In the genomic region with DNA sequence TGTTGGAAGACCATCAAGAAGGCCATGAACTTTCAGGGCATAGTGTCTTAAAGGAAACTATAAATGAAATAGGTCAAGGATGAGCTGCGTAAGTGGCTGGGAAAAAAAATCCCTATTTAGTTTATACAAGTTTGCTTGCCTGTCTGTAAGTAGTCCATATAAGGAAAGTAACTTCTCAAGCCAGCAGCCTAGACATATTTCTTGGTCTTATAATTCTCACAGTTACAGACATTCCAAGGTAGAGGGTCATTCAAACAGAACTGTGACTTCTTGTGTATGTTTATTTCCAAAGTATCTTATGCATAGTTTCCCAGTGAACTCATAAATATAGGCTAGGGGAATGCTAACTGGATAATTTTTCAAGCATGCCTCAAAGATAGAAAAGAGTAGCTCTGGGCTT, we compare ENCODE assay signal across 25 mouse cellular contexts.
DNase-seq lines count a peak whose midpoint lies in the region; ATAC-seq and TF ChIP-seq lines count a peak whose summit lies in the region.
"Had no signal": no experiment of that assay in that cellular context is flagged by ENCODE, and none has a peak within 500 bp of the region (broad histone marks: within the 10 kb centered on the region; RNA-seq: fewer than 3 reads in every experiment).

No protein-coding gene starts in this region.

- H3K9ac ChIP-seq in lung, embryonic 14.5 days = no peak overlapping the region
- H3K9ac ChIP-seq in stomach, embryonic 14.5 days (replicated peaks; ENCODE audit: low read depth, low read length) = no peak overlapping the region
- no peak overlapping the region for H3K9ac ChIP-seq in stomach, postnatal 0 days (ENCODE audit: low read length)
- H3K9ac ChIP-seq: embryonic facial prominence, embryonic 15.5 days; hindbrain, embryonic 12.5 days had no signal

- no peaks in the 10 kb centered on the region for H3K4me1 ChIP-seq in lung, embryonic 14.5 days (ENCODE audit: insufficient read depth)
- no peaks in the 10 kb centered on the region for H3K4me1 ChIP-seq in stomach, embryonic 14.5 days (ENCODE audit: control insufficient read depth, insufficient read depth, low read length)
- no peaks in the 10 kb centered on the region for H3K4me1 ChIP-seq in stomach, postnatal 0 days (replicated peaks; ENCODE audit: control insufficient read depth, insufficient read depth)
- H3K4me1 ChIP-seq in embryonic fibroblast, embryonic 13.5 days (ENCODE audit: control insufficient read depth, insufficient read depth, low read length) = peaks cover 2% of the 10 kb centered on the region; the same call in 1 of the 2 replicates
- H3K4me1 ChIP-seq: embryonic facial prominence, embryonic 15.5 days; heart, embryonic 10.5 days; hindbrain, embryonic 12.5 days had no signal

- H3K4me2 ChIP-seq in lung, embryonic 14.5 days = no peak overlapping the region
- no peak overlapping the region for H3K4me2 ChIP-seq in stomach, embryonic 14.5 days (replicated peaks; ENCODE audit: low read depth, low read length)
- H3K4me2 ChIP-seq in stomach, postnatal 0 days (replicated peaks; ENCODE audit: low read depth) = no peak overlapping the region
- H3K4me2 ChIP-seq: embryonic facial prominence, embryonic 15.5 days; hindbrain, embryonic 12.5 days had no signal

- peak; percentile 66 for DNase-seq in lung, embryonic 14.5 days
- no peak for DNase-seq in lung, postnatal 4 days
- no peak for DNase-seq in stomach, postnatal 0 days (ENCODE audit: low spot score)
- DNase-seq in spleen, postnatal 10 days (ENCODE audit: low spot score in 2 of 2) = no peak
- no peak for DNase-seq in layer of hippocampus, adult 18-20 months (ENCODE audit: low spot score in 2 of 2)
- DNase-seq: adrenal gland, postnatal 14 days; B cell, adult 2 months; cerebellum, adult 11-12 months; cerebellum, adult 9-10 months; cerebellum, postnatal 36 days; gastrocnemius, postnatal 10 days; heart, adult 18-20 months; heart, postnatal 10 days; heart, postnatal 4 days had no signal

- no peaks in the 10 kb centered on the region for H3K27me3 ChIP-seq in lung, embryonic 14.5 days (ENCODE audit: insufficient read depth, low read length)
- no peaks in the 10 kb centered on the region for H3K27me3 ChIP-seq in stomach, embryonic 14.5 days (ENCODE audit: control insufficient read depth, insufficient read depth, low read length)
- no peaks in the 10 kb centered on the region for H3K27me3 ChIP-seq in stomach, postnatal 0 days (ENCODE audit: control insufficient read depth, insufficient read depth, low read length)
- H3K27me3 ChIP-seq: embryonic facial prominence, embryonic 15.5 days; hindbrain, embryonic 12.5 days; Patski had no signal

- H3K4me3 ChIP-seq in lung, embryonic 14.5 days (ENCODE audit: low read depth, low read length) = no peak overlapping the region
- no peak overlapping the region for H3K4me3 ChIP-seq in stomach, embryonic 14.5 days (ENCODE audit: low read depth, low read length)
- no peak overlapping the region for H3K4me3 ChIP-seq in stomach, postnatal 0 days (ENCODE audit: low read depth, low read length)
- no peak overlapping the region for H3K4me3 ChIP-seq in embryonic fibroblast, embryonic 13.5 days (ENCODE audit: insufficient read depth, low read length)
- H3K4me3 ChIP-seq: embryonic facial prominence, embryonic 15.5 days; heart, embryonic 10.5 days; hindbrain, embryonic 12.5 days had no signal

- no peak for TF ChIP-seq CTCF in lung, embryonic 14.5 days (IDR thresholded peaks at IDR 0.05; ENCODE audit: low read depth)
- no peak for TF ChIP-seq CTCF in stomach, postnatal 0 days (IDR thresholded peaks at IDR 0.05; ENCODE audit: low read depth)
- no peak for TF ChIP-seq CTCF in embryonic fibroblast, embryonic 13.5 days (IDR thresholded peaks at IDR 0.05; ENCODE audit: borderline replicate concordance, insufficient read depth, low read length)

- no peaks in the 10 kb centered on the region for H3K9me3 ChIP-seq in lung, embryonic 14.5 days (ENCODE audit: low read depth, low read length)
- H3K9me3 ChIP-seq in stomach, embryonic 14.5 days (ENCODE audit: control insufficient read depth, low read depth, low read length) = no peaks in the 10 kb centered on the region
- no peaks in the 10 kb centered on the region for H3K9me3 ChIP-seq in stomach, postnatal 0 days (ENCODE audit: control insufficient read depth, low read length)
- H3K9me3 ChIP-seq: embryonic facial prominence, embryonic 15.5 days; G1E; heart, embryonic 10.5 days; hindbrain, embryonic 12.5 days had no signal

- 49% methylated on average over 1 of the region's 1 CpGs for WGBS in lung, embryonic 14.5 days
- WGBS in stomach, embryonic 14.5 days = 27% methylated on average over 1 of the region's 1 CpGs
- 51% methylated on average over 1 of the region's 1 CpGs for WGBS in stomach, postnatal 0 days

- H3K27ac ChIP-seq in lung, embryonic 14.5 days (ENCODE audit: low read depth) = peak overlapping the region; percentile 61; the same call in 1 of the 2 replicates
- peak overlapping the region; percentile 30; the same call in 1 of the 2 replicates for H3K27ac ChIP-seq in stomach, embryonic 14.5 days (ENCODE audit: low read length)
- no peak overlapping the region for H3K27ac ChIP-seq in stomach, postnatal 0 days (replicated peaks)
- H3K27ac ChIP-seq in embryonic fibroblast, embryonic 13.5 days (ENCODE audit: insufficient read depth, low read length) = peak overlapping the region; percentile 98
- H3K27ac ChIP-seq: embryonic facial prominence, embryonic 15.5 days; heart, embryonic 10.5 days; hindbrain, embryonic 12.5 days had no signal

- TF ChIP-seq POLR2A in embryonic fibroblast, embryonic 13.5 days (IDR thresholded peaks at IDR 0.05; ENCODE audit: low read depth, low read length) = no peak

- H3K36me3 ChIP-seq in lung, embryonic 14.5 days (ENCODE audit: insufficient read depth) = no peaks in the 10 kb centered on the region
- H3K36me3 ChIP-seq in stomach, embryonic 14.5 days (ENCODE audit: control insufficient read depth, insufficient read depth, low read length) = no peaks in the 10 kb centered on the region
- H3K36me3 ChIP-seq in stomach, postnatal 0 days (ENCODE audit: control insufficient read depth, insufficient read depth, low read length) = no peaks in the 10 kb centered on the region
- H3K36me3 ChIP-seq: embryonic facial prominence, embryonic 15.5 days; G1E; heart, embryonic 10.5 days; hindbrain, embryonic 12.5 days had no signal

- peak; percentile 71 for ATAC-seq in lung, embryonic 14.5 days (ENCODE audit: insufficient read depth)
- ATAC-seq in stomach, embryonic 14.5 days (ENCODE audit: insufficient number of reproducible peaks, insufficient read depth, low FRiP score, low read depth) = no peak
- ATAC-seq in stomach, postnatal 0 days (ENCODE audit: low FRiP score, low TSS enrichment) = no peak
- ATAC-seq: activated CD4-positive, CD25-positive, alpha-beta regulatory T cell, adult 4 months; CD4-positive, CD25-positive, alpha-beta regulatory T cell, adult 4 months; forebrain, embryonic 16.5 days; hindbrain, embryonic 16.5 days; Patski had no signal

- TF ChIP-seq EP300 in stomach, postnatal 0 days (optimal IDR thresholded peaks at IDR 0.05) = no peak
